Mouse (Mus musculus): ENCODE measurements at regions not wholly inside any gene's neighbourhood (a gene's known extent, or its start where the extent isn't known, plus 50 kb on each side); places are given as distances from the start of the nearest gene placed in this dataset.

GRCm38 (mm10) chr17:16101548-16101947, 270.7 kb upstream of the Rgmb start:
- no peak for DNase-seq

- DNase-seq: no peak
These were observed 262.1 kb upstream of the Rgmb start for GRCm38 (mm10) chr17:16092952-16093351.

DNA sequence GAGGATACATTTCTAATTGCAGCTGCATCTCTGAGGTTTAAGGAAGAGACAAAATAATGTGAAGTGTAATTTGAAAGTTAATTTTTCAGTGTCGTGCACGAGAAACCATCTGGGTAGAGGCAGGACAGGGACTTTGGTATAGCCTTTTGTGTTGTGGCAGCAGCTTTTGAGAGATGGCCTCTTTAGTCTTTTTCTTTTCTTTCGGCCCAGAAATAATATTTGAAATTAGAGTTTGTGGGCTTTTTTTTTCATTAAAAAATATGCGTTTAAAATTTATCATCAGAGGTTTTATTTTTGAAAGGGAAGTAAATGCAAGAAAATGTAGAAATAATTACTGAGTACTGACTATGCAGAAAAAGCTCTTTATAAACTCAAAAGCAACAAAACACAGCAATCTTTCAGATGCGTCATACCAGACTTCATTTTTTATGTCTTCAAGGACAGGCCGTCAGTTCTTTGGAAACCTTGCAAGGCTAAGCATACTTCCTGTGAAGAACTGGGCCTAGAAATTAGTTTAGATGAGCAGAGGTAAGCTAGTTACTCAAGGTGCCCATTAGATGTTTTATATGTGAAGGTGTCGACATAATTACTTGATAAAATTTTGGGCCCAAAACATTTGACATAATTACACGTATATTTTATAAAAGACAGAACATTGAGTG, 258.9 kb upstream of the Rgmb start:
- no peak for DNase-seq

- DNase-seq: peak; percentile 59
These were observed 258.2 kb upstream of the Rgmb start for GRCm38 (mm10) chr17:16088879-16089618.

- DNase-seq: no peak
These were observed 256.2 kb upstream of the Rgmb start for GRCm38 (mm10) chr17:16087046-16087445.

- DNase-seq: no peak
These were observed 252.0 kb upstream of the Rgmb start for GRCm38 (mm10) chr17:16082842-16083241.

DNA sequence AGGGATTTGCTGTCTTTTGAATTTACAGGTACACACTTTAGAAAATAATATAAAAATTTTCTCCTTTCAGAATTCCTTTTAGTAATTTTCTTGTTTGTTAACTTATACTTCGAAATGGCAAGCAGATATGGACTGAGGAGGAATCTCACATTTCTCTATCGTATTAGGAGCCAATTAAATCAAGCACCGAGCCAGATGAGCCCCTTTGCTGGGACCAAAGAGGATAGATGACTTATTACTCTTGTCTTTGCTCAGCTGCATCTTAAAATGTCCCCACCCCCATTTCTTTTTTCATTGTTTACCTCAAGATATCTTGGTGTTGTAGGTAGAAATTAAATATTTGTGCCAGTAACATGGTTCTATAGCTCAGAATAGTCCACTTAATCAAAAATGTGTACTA, 247.7 kb upstream of the Rgmb start:
- no peak for DNase-seq

DNA sequence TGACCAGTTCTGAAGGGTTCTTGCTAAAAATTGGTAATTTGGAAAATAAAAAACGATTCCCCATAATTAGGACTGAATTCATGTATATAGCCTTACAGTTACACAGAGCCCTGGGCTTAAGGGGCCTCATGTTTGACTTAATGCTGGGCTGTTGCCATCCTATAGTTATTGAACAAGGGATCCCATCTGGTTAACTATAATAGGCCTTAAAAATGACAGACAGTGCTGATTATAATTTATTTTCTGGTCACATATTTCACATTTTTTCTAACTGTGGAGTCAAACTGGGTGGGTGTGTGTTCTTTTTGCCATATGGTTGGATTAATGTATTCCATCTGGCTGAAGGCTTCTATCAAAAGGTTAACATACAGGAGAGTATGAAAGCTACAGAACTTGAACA, 238.5 kb upstream of the Rgmb start:
- no peak for DNase-seq

- no peak for DNase-seq
These were observed 237.0 kb upstream of the Rgmb start for GRCm38 (mm10) chr17:16067858-16068257.

- DNase-seq: peak; percentile 82
These were observed 223.6 kb upstream of the Rgmb start for GRCm38 (mm10) chr17:16054481-16054880.

- DNase-seq: peak; percentile 24
These were observed 220.9 kb upstream of the Rgmb start for GRCm38 (mm10) chr17:16051713-16052112.

GRCm38 (mm10) chr17:16041542-16042251, 210.9 kb upstream of the Rgmb start:
- no peak for DNase-seq

- DNase-seq: no peak
These were observed 197.2 kb upstream of the Rgmb start for GRCm38 (mm10) chr17:16027989-16028388.

DNA sequence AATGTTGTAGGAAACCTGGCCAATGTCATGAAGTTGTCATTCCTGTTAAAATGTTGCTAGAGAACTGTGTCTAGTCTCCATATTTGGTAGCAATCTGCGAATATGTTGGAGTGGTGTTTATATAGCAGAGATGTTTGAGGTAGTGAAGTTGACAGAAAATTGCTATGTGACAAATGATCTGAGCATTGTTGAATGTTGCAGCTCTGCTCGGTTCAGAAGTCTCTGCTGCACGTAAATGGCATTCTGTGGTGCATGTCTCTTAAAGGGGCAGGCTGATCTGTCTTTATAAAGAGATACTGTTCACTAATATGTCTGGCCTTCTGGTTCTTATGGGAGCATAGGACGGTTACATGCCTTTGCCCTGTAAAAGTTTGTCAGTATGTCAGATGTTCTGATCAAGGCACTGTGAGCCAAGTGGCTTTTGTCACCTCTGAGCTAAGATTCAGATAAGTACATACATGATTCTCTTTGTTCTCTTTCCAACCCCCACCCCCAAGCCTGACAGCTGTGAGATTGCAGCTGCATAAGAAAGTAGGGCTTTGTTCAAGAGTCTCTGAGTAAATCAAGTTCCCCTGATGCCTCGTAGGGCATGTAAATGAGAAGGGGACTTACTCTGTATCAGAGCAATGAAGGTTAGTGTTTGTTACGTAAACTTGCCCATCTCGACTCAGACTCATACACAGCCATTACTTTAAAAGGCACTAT, 174.2 kb upstream of the Rgmb start:
- DNase-seq: peak; percentile 66

DNA sequence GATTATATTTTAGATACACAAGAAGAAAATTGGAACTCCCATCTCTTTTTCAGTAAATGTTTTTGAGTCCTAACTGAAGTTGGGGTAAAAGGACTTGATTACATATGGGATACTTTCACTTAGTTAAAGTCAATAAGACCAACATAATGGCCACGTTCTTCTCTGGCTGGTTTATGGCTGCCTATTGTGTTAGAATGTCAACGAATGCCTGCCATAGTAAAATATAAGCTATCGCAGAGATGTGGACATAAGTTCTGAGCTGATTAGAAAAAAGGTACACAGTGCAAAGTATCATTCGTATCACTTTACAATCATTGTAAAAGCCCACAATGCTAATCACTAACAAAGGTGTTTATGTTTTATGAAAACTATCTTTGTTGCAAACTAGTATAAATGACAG, 173.2 kb upstream of the Rgmb start:
- DNase-seq: no peak

- DNase-seq: no peak
These were observed 167.9 kb upstream of the Rgmb start for GRCm38 (mm10) chr17:15998771-15999170.

DNA sequence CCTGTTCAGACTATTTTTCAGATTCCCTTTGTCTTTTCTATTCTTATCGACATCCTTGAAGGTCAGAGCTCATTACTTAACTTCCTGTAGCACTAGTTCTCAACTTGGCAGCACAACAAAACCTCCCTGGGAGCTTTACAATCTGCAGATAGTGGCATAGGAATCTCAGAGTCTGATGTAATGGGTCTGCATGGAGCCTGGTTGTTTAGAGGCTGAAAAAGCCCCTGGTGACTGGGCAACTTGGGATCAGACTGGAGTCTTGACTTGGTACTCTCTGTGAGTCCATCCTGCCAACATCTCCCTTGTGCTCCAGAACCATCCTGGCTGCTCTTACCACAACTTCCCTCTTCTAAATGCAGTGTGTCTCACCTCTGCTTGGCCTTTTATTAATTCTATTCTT, 166.4 kb upstream of the Rgmb start:
- no peak for DNase-seq

GRCm38 (mm10) chr17:15995493-15995892, 164.7 kb upstream of the Rgmb start:
- no peak for DNase-seq

DNA sequence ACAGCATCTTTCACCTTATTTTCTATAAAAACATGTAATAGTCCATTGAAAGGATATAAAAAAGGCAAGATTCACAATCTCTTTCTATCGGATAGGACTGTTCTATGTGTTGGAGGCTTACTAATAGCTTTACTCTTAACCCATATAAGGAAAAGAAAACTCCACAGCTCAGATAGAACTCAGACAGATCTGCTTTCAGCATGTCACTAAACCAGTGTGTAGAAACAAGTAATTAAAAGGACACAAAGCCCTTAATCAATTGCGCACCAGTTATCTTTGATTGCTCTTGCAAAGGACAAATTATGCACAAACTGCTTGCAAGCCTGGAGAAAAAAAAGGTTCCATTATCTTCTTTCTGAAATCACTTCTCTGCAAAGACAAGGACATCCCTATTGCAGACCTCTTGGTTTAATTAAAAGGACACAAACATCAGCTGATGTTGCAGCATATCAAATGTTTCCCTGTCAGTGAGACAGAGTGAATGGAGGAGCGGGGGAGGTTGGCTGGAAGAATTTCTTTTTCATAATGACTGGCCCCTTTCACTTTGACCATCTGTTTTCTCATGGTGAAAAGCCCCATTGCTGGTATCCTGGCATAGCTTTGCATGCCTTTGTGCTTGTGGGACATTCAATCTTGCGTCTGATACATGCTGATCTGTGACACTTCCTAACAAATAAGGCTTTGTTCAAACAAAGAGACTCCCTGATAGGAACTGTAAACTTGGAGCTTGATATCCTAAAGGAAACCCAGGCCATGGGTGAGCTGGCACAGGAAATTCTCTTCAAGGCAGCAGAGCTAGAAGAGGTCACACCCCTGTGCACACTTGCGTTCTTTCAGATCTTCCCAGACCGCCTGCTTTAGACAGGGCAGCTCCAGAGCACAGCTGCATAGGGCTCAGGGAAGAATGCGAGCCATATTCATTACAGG, 162.8 kb upstream of the Rgmb start:
- peak; percentile 82 for DNase-seq

- DNase-seq: no peak
These were observed 161.1 kb upstream of the Rgmb start for GRCm38 (mm10) chr17:15991916-15992315.

GRCm38 (mm10) chr17:15990303-15990702, 159.5 kb upstream of the Rgmb start:
- DNase-seq: peak; percentile 66

- DNase-seq: no peak
These were observed 150.7 kb upstream of the Rgmb start for GRCm38 (mm10) chr17:15981558-15981957.
